8 mouse cellular contexts compared by ENCODE assay signal in the genomic region with DNA sequence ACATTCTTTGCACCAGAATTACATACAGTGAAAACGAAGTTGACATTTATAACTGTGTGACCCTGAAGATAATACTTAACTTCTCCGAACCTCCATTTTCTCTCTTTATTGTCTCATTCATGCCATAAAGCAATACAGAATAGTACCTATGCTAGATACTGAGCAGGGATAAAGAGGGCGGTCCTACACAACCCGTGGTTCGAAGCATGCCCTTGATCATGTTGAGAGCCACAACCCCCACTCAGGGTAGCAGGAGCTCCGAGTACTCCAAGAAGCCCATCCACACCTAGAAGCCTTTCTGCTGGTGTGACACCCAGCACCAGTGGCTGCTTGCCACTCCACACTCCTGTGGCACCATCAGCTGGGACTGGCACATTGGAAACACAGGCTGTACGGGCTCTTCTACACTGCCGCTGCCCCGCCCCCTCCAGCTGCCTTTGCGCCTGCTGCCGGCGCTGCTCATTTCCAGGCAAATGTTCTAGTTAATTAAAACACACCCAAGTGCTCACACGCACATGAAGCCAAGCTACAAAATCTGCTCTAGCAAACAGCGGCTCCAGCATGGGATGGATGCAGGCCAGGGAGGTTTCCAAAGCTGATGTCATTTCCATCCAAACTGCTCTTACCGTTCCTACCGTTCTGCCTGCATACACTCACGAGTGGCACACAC.
DNase-seq lines count a peak whose midpoint lies in the region; ATAC-seq and TF ChIP-seq lines count a peak whose summit lies in the region.

No protein-coding gene starts in this region.

- no peak overlapping the region for H3K4me2 ChIP-seq in midbrain, embryonic 11.5 days

- no peaks in the 10 kb centered on the region for H3K9me3 ChIP-seq in midbrain, embryonic 11.5 days (ENCODE audit: control insufficient read depth, low read length)

- no peak overlapping the region for H3K27ac ChIP-seq in cerebellum, adult 2 months (ENCODE audit: insufficient read depth, low read length)
- no peak overlapping the region for H3K27ac ChIP-seq in midbrain, embryonic 11.5 days (ENCODE audit: low read depth, low read length)

- no peak for TF ChIP-seq CTCF in cerebellum, adult 2 months (IDR thresholded peaks at IDR 0.05; ENCODE audit: borderline replicate concordance, insufficient read depth, low read depth, low read length)

- H3K27me3 ChIP-seq in cerebellum, adult 2 months (ENCODE audit: control insufficient read depth, insufficient read depth, low read length): no peaks in the 10 kb centered on the region
- H3K27me3 ChIP-seq in midbrain, embryonic 11.5 days (ENCODE audit: control insufficient read depth, insufficient read depth, low read length): no peaks in the 10 kb centered on the region

- ATAC-seq in midbrain, embryonic 11.5 days (ENCODE audit: low FRiP score): 0 out of 2 replicates have a peak, but pooled peaks have one; percentile 30
- no peak for ATAC-seq in activated CD4-positive, CD25-positive, alpha-beta regulatory T cell, adult 4 months

- H3K4me1 ChIP-seq in cerebellum, adult 2 months (ENCODE audit: control insufficient read depth, insufficient read depth, low read length): peaks cover 14% of the 10 kb centered on the region
- H3K4me1 ChIP-seq in midbrain, embryonic 11.5 days (ENCODE audit: control insufficient read depth, insufficient read depth, low read length): peaks cover 5% of the 10 kb centered on the region; the same call in 1 of the 2 replicates

- no peak for TF ChIP-seq POLR2A in cerebellum, adult 2 months (IDR thresholded peaks at IDR 0.05; ENCODE audit: borderline replicate concordance, insufficient read depth, low read length)

- no peaks in the 10 kb centered on the region for H3K36me3 ChIP-seq in midbrain, embryonic 11.5 days (ENCODE audit: control insufficient read depth, insufficient read depth, low read length)

- peak; percentile 25 for DNase-seq in adrenal gland, adult 2 months
- DNase-seq in adrenal gland, postnatal 4 days (ENCODE audit: low spot score in 2 of 2): no peak
- peak; percentile 37 to 51 for DNase-seq in cerebellum, adult 2 months
- DNase-seq in gastrocnemius, adult 8-10 months (ENCODE audit: low spot score in 2 of 2): peak; percentile 44 to 55
- DNase-seq in layer of hippocampus, adult 18-20 months (ENCODE audit: low spot score in 2 of 2): peak; percentile 84 to 92
- DNase-seq in midbrain, embryonic 11.5 days (ENCODE audit: low spot score, missing footprints): peak; percentile 79
- peak; percentile 38 for DNase-seq in testis, postnatal 14 days (ENCODE audit: low spot score)

- H3K9ac ChIP-seq in midbrain, embryonic 11.5 days (ENCODE audit: low read length): no peak overlapping the region

- no peak overlapping the region for H3K4me3 ChIP-seq in cerebellum, adult 2 months (replicated peaks; ENCODE audit: insufficient read depth, low read depth, low read length)
- no peak overlapping the region for H3K4me3 ChIP-seq in midbrain, embryonic 11.5 days (ENCODE audit: low read depth, low read length)

- 27% methylated on average over 17 of the region's 17 CpGs for WGBS in cerebellum, adult 2 months
- 89% methylated on average over 17 of the region's 17 CpGs for WGBS in midbrain, embryonic 11.5 days

Comparison
In these comparisons a context has a peak if more than half of its experiments do, and no peak if none do; other contexts are left out.
1. DNase-seq: peak in adrenal gland, adult 2 months (single experiment), cerebellum, adult 2 months (2 of 2), gastrocnemius, adult 8-10 months (2 of 2), layer of hippocampus, adult 18-20 months (2 of 2), midbrain, embryonic 11.5 days (single experiment) and testis, postnatal 14 days (single experiment); none in adrenal gland, postnatal 4 days (0 of 2).